Mouse (Mus musculus): ENCODE data around the gene Pik3ap1. TPM values are rescaled to one million over a fixed set of nuclear protein-coding genes. Genes with fewer than 3 reads are reported as not detected.
"Not testable (repeated sequence)": the region's sequence is repeated elsewhere in the genome, so short reads cannot be mapped to it uniquely, and the experiment has no call there.

Pik3ap1 gene
- 2.5 and 2.9 TPM in 2 replicates for polyA plus RNA-seq (2016; fragmentation: Nextera tagmentation; extraction: Ambion mirVana)

GRCm38 (mm10) chr19:41384922-41385508 is at the start of gene Pik3ap1:
Pik3ap1 (minus strand) TSS chr19:41385102.
- under 1% methylated on average over 41 of the region's 41 CpGs for WGBS
- peak within 1 kb of the TSS; percentile 59 for H3K9ac ChIP-seq
- ATAC-seq (ENCODE audit: low FRiP score): no peak
- H3K9me3 ChIP-seq (replicated peaks): no peaks in the 10 kb centered on the region
- H3K27me3 ChIP-seq: peaks cover 20% of the 10 kb centered on the region
- H3K36me3 ChIP-seq: no peaks in the 10 kb centered on the region
- H3K27ac ChIP-seq: no peak within 1 kb of the TSS
- H3K4me1 ChIP-seq: peaks cover 8% of the 10 kb centered on the region
- H3K4me2 ChIP-seq (replicated peaks): peak within 1 kb of the TSS; percentile 98
- H3K4me3 ChIP-seq: peak within 1 kb of the TSS; percentile 50

GRCm38 (mm10) chr19:41431512-41432164 is 46.7 kb upstream of the Pik3ap1 start:
- H3K36me3 ChIP-seq; H3K4me2 ChIP-seq (replicated peaks); H3K4me3 ChIP-seq; H3K27ac ChIP-seq; H3K4me1 ChIP-seq; H3K9me3 ChIP-seq (replicated peaks); ATAC-seq (ENCODE audit: low FRiP score); H3K27me3 ChIP-seq; H3K9ac ChIP-seq: not testable (repeated sequence)
- WGBS: no CpG with 5 or more reads among the region's 6 CpGs

- not testable (repeated sequence) for H3K4me1 ChIP-seq; H3K9ac ChIP-seq; H3K9me3 ChIP-seq (replicated peaks); H3K4me2 ChIP-seq (replicated peaks); H3K27ac ChIP-seq; H3K36me3 ChIP-seq; H3K27me3 ChIP-seq; H3K4me3 ChIP-seq; ATAC-seq (ENCODE audit: low FRiP score)
- WGBS: no CpG with 5 or more reads among the region's 8 CpGs
Observed at GRCm38 (mm10) chr19:41425927-41426772, 41.2 kb upstream of the Pik3ap1 start.

GRCm38 (mm10) chr19:41421264-41421663 is 36.4 kb upstream of the Pik3ap1 start:
- no peak overlapping the region for H3K27ac ChIP-seq
- H3K4me1 ChIP-seq: no peaks in the 10 kb centered on the region
- no peak overlapping the region for H3K9ac ChIP-seq
- no peak for ATAC-seq (ENCODE audit: low FRiP score)
- no peaks in the 10 kb centered on the region for H3K36me3 ChIP-seq
- peaks cover 4% of the 10 kb centered on the region for H3K9me3 ChIP-seq (replicated peaks)
- no peak overlapping the region for H3K4me3 ChIP-seq
- no peak overlapping the region for H3K4me2 ChIP-seq (replicated peaks)
- H3K27me3 ChIP-seq: no peaks in the 10 kb centered on the region
- WGBS: 71% methylated on average over 2 of the region's 2 CpGs

GRCm38 (mm10) chr19:41418786-41419185 is 33.9 kb upstream of the Pik3ap1 start:
- ATAC-seq (ENCODE audit: low FRiP score): no peak
- H3K4me1 ChIP-seq: no peaks in the 10 kb centered on the region
- H3K27ac ChIP-seq: no peak overlapping the region
- no peak overlapping the region for H3K4me2 ChIP-seq (replicated peaks)
- WGBS: 76% methylated on average over 2 of the region's 2 CpGs
- no peaks in the 10 kb centered on the region for H3K27me3 ChIP-seq
- H3K4me3 ChIP-seq: no peak overlapping the region
- peaks cover 2% of the 10 kb centered on the region for H3K9me3 ChIP-seq (replicated peaks)
- no peak overlapping the region for H3K9ac ChIP-seq
- no peaks in the 10 kb centered on the region for H3K36me3 ChIP-seq

GRCm38 (mm10) chr19:41417995-41418394 is 33.1 kb upstream of the Pik3ap1 start:
- Histone ChIP-seq H3K9me3 (replicated peaks) (no peaks in the 10 kb centered on the region), H3K4me3 (no peak overlapping the region), H3K36me3 (no peaks in the 10 kb centered on the region), H3K4me1 (no peaks in the 10 kb centered on the region), H3K27ac (no peak overlapping the region), H3K27me3 (no peaks in the 10 kb centered on the region), H3K4me2 (replicated peaks) (no peak overlapping the region), H3K9ac (no peak overlapping the region)
- 43% methylated on average over 5 of the region's 5 CpGs for WGBS
- ATAC-seq (ENCODE audit: low FRiP score): no peak

GRCm38 (mm10) chr19:41416201-41416600 is 31.3 kb upstream of the Pik3ap1 start:
- ATAC-seq (ENCODE audit: low FRiP score): no peak
- H3K9ac ChIP-seq: no peak overlapping the region
- no peaks in the 10 kb centered on the region for H3K4me1 ChIP-seq
- no peak overlapping the region for H3K27ac ChIP-seq
- no peak overlapping the region for H3K4me3 ChIP-seq
- no peak overlapping the region for H3K4me2 ChIP-seq (replicated peaks)
- H3K9me3 ChIP-seq (replicated peaks): no peaks in the 10 kb centered on the region
- WGBS: 37% methylated on average over 10 of the region's 10 CpGs
- H3K27me3 ChIP-seq: no peaks in the 10 kb centered on the region
- no peaks in the 10 kb centered on the region for H3K36me3 ChIP-seq

GRCm38 (mm10) chr19:41402603-41403002 is 17.7 kb upstream of the Pik3ap1 start:
- no peaks in the 10 kb centered on the region for H3K4me1 ChIP-seq
- H3K27me3 ChIP-seq: no peaks in the 10 kb centered on the region
- no peak overlapping the region for H3K27ac ChIP-seq
- no peak overlapping the region for H3K4me2 ChIP-seq (replicated peaks)
- H3K9me3 ChIP-seq (replicated peaks): no peaks in the 10 kb centered on the region
- no peak overlapping the region for H3K9ac ChIP-seq
- no peak for ATAC-seq (ENCODE audit: low FRiP score)
- H3K36me3 ChIP-seq: no peaks in the 10 kb centered on the region
- no peak overlapping the region for H3K4me3 ChIP-seq
- WGBS: 79% methylated on average over 8 of the region's 8 CpGs

- no peak overlapping the region for H3K27ac ChIP-seq
- ATAC-seq (ENCODE audit: low FRiP score): no peak
Observed at GRCm38 (mm10) chr19:41390856-41391255, 6.0 kb upstream of the Pik3ap1 start.

GRCm38 (mm10) chr19:41389351-41389750 is 4.4 kb upstream of the Pik3ap1 start:
- 54% methylated on average over 6 of the region's 6 CpGs for WGBS
- no peak for ATAC-seq (ENCODE audit: low FRiP score)
- H3K4me2 ChIP-seq (replicated peaks): no peak overlapping the region
- H3K27ac ChIP-seq: no peak overlapping the region
- H3K9me3 ChIP-seq (replicated peaks): no peaks in the 10 kb centered on the region
- H3K4me1 ChIP-seq: peaks cover 8% of the 10 kb centered on the region
- no peak overlapping the region for H3K4me3 ChIP-seq
- peaks cover 14% of the 10 kb centered on the region for H3K27me3 ChIP-seq
- H3K9ac ChIP-seq: no peak overlapping the region
- H3K36me3 ChIP-seq: no peaks in the 10 kb centered on the region

More at GRCm38 (mm10) chr19:41390856-41391255, 6.0 kb upstream of the Pik3ap1 start:
- Histone ChIP-seq H3K36me3 (no peaks in the 10 kb centered on the region), H3K27me3 (peaks cover 4% of the 10 kb centered on the region; the same call in 1 of the 2 replicates), H3K9ac (no peak overlapping the region), H3K9me3 (replicated peaks) (no peaks in the 10 kb centered on the region), H3K4me1 (no peaks in the 10 kb centered on the region), H3K4me3 (no peak overlapping the region), H3K4me2 (replicated peaks) (no peak overlapping the region)
- 89% methylated on average over 8 of the region's 8 CpGs for WGBS

GRCm38 (mm10) chr19:41388242-41388641 is 3.3 kb upstream of the Pik3ap1 start:
- Histone ChIP-seq H3K27me3 (peaks cover 20% of the 10 kb centered on the region), H3K4me2 (replicated peaks) (no peak overlapping the region), H3K4me1 (peaks cover 8% of the 10 kb centered on the region), H3K9ac (no peak overlapping the region), H3K36me3 (no peaks in the 10 kb centered on the region), H3K9me3 (replicated peaks) (no peaks in the 10 kb centered on the region), H3K4me3 (no peak overlapping the region), H3K27ac (no peak overlapping the region)
- 91% methylated on average over 7 of the region's 7 CpGs for WGBS
- ATAC-seq (ENCODE audit: low FRiP score): no peak

- Histone ChIP-seq H3K4me1 (peaks cover 8% of the 10 kb centered on the region), H3K27ac (no peak overlapping the region), H3K36me3 (no peaks in the 10 kb centered on the region), H3K9ac (no peak overlapping the region), H3K27me3 (peaks cover 20% of the 10 kb centered on the region), H3K9me3 (replicated peaks) (no peaks in the 10 kb centered on the region), H3K4me2 (replicated peaks) (no peak overlapping the region), H3K4me3 (no peak overlapping the region)
- WGBS: 77% methylated on average over 2 of the region's 2 CpGs
- no peak for ATAC-seq (ENCODE audit: low FRiP score)
Observed at GRCm38 (mm10) chr19:41387262-41387661, 2.4 kb upstream of the Pik3ap1 start.

Data from hindbrain, embryonic 12.5 days (tissue).